Mouse (Mus musculus) T-helper 17 cell (primary cell): ENCODE data around the gene Shkbp1.

Source experiments
- in situ Hi-C, 2 experiments: fragments of 300-600 bp; cut with MboI, MseI; formaldehyde crosslinking; loops; 1 replicate in 1 of 2; 2 replicates in 1 of 2; pipeline ENCODE4 v1.15.1; 2025; ENCODE audit warnings: high pct_unique_total_duplicates in 2 of 2

Gene Shkbp1

GRCm38 (mm10) chr7:27315958-27316357, 39.9 kb downstream of the Shkbp1 start:
- in situ Hi-C loops = no loop called here

- in situ Hi-C loops = no loop called here
These were observed 41.4 kb downstream of the Shkbp1 start for GRCm38 (mm10) chr7:27314393-27314792.

- in situ Hi-C loops = no loop called here
These were observed 44.1 kb downstream of the Shkbp1 start for GRCm38 (mm10) chr7:27311651-27312284.

GRCm38 (mm10) chr7:27310996-27311535, 44.8 kb downstream of the Shkbp1 start:
- in situ Hi-C loops = no loop called here

GRCm38 (mm10) chr7:27310306-27310705, 45.5 kb downstream of the Shkbp1 start:
- in situ Hi-C loops = no loop called here

- in situ Hi-C loops = no loop called here
These were observed 46.0 kb downstream of the Shkbp1 start for GRCm38 (mm10) chr7:27309832-27310231.

GRCm38 (mm10) chr7:27308821-27309549, 46.8 kb downstream of the Shkbp1 start:
- in situ Hi-C loops = no loop called here

GRCm38 (mm10) chr7:27307551-27307950, 48.3 kb downstream of the Shkbp1 start:
- in situ Hi-C loops = no loop called here

- in situ Hi-C loops = no loop called here
These were observed 49.4 kb downstream of the Shkbp1 start for GRCm38 (mm10) chr7:27306161-27307160.

- in situ Hi-C loops = no loop called here
These were observed 50.6 kb downstream of the Shkbp1 start for GRCm38 (mm10) chr7:27305091-27305730.

- in situ Hi-C loops = no loop called here
These were observed 53.6 kb downstream of the Shkbp1 start for GRCm38 (mm10) chr7:27302172-27302571.

GRCm38 (mm10) chr7:27300801-27301200, 55.0 kb downstream of the Shkbp1 start:
- in situ Hi-C loops = no loop called here

- in situ Hi-C loops = no loop called here
These were observed 55.5 kb downstream of the Shkbp1 start for GRCm38 (mm10) chr7:27300351-27300750.

GRCm38 (mm10) chr7:27298816-27299215, 57.0 kb downstream of the Shkbp1 start:
- in situ Hi-C loops = loop anchor here (25.0 kb wide), 2 partner anchors 337 to 512 kb away; no protein-coding TSS in a partner anchor

- in situ Hi-C loops = loop anchor here (25.0 kb wide), 2 partner anchors 336 to 511 kb away; no protein-coding TSS in a partner anchor
These were observed 57.7 kb downstream of the Shkbp1 start for GRCm38 (mm10) chr7:27298033-27298610.

- in situ Hi-C loops = loop anchor here (25.0 kb wide), 2 partner anchors 334 to 509 kb away; no protein-coding TSS in a partner anchor
These were observed 59.3 kb downstream of the Shkbp1 start for GRCm38 (mm10) chr7:27296518-27296917.

- in situ Hi-C loops = loop anchor here (25.0 kb wide), 2 partner anchors 334 to 509 kb away; no protein-coding TSS in a partner anchor
These were observed 59.9 kb downstream of the Shkbp1 start for GRCm38 (mm10) chr7:27295956-27296355.
